Mouse (Mus musculus) layer of hippocampus, postnatal 10 days (tissue): ENCODE data around the gene Pih1d2. TPM values are rescaled to one million over a fixed set of nuclear protein-coding genes. Genes with fewer than 3 reads are reported as not detected.

Experiments
- total RNA-seq, 2 experiments: library from RNA; stranded (reverse); gene quantifications; 2 replicates each; pipeline ENCODE4 v1.2.3; 2021

Pih1d2 gene
- total RNA-seq, 2 experiments from 2014 or later: 1.9 to 3.1 TPM

Other genes with a start within 250 kb of the Pih1d2 start
- under 1 TPM in 1 of 2 experiments, not detected in 1; 0.27 TPM for gene Plet1, start 122.8 kb upstream of the Pih1d2 start, total RNA-seq
- gene Pts, start 88.6 kb upstream of the Pih1d2 start, total RNA-seq: 10 to 100 TPM; 38.2 to 42.9 TPM
- 10 to 100 TPM; 23.8 to 27.2 TPM for gene Il18, start 62.5 kb upstream of the Pih1d2 start, total RNA-seq
- 1 to 10 TPM; 1.9 to 2.0 TPM for gene Bco2, start 62.1 kb upstream of the Pih1d2 start, total RNA-seq
- gene Tex12, start 56.0 kb upstream of the Pih1d2 start, total RNA-seq: not detected
- 100 to 1,000 TPM; 140 to 155 TPM for gene Sdhd, start 13.5 kb upstream of the Pih1d2 start, total RNA-seq
- gene Timm8b, start 13.4 kb upstream of the Pih1d2 start, total RNA-seq: 100 to 1,000 TPM; 217 to 234 TPM
- gene Nkapd1, start 143 bp downstream of the Pih1d2 start, total RNA-seq: 10 to 100 TPM; 24.4 to 26.4 TPM
- 100 to 1,000 TPM; 128 to 140 TPM for gene Dlat, start 42.5 kb downstream of the Pih1d2 start, total RNA-seq
- 10 to 100 TPM; 65.0 to 66.6 TPM for gene Dixdc1, start 122.2 kb downstream of the Pih1d2 start, total RNA-seq
- 1 to 10 TPM; 1.3 to 1.8 TPM for gene 2310030G06Rik, start 129.2 kb downstream of the Pih1d2 start, total RNA-seq
- 10 to 100 TPM; 43.1 to 44.7 TPM for gene Cryab, start 134.0 kb downstream of the Pih1d2 start, total RNA-seq
- 1 to 10 TPM in 1 of 2 experiments, under 1 TPM in 1; 0.85 to 1.1 TPM for gene Hspb2, start 135.0 kb downstream of the Pih1d2 start, total RNA-seq
- gene Fdxacb1, start 150.9 kb downstream of the Pih1d2 start, total RNA-seq: 1 to 10 TPM; 5.5 to 6.2 TPM
- gene Alg9, start 157.7 kb downstream of the Pih1d2 start, total RNA-seq: 10 to 100 TPM; 35.3 to 35.6 TPM
- 10 to 100 TPM; 25.8 to 29.4 TPM for gene 1110032A03Rik, start 158.2 kb downstream of the Pih1d2 start, total RNA-seq
- 10 to 100 TPM; 18.8 to 19.9 TPM for gene Ppp2r1b, start 228.0 kb downstream of the Pih1d2 start, total RNA-seq